Comparison of ENCODE assay signal across 7 mouse cellular contexts in genomic region chr11:102432896-102433295, GRCm38 (mm10). TPM values are rescaled to one million over a fixed set of nuclear protein-coding genes. Genes with fewer than 3 reads are reported as not detected.
DNase-seq lines count a peak whose midpoint lies in the region; ATAC-seq and TF ChIP-seq lines count a peak whose summit lies in the region.

No protein-coding gene starts in this region.

- TF ChIP-seq CTCF in liver, adult 2 months (IDR thresholded peaks at IDR 0.05; ENCODE audit: low read depth, low read length): no peak
- no peak for TF ChIP-seq CTCF in bone marrow macrophage, adult 2 months (IDR thresholded peaks at IDR 0.05; ENCODE audit: low read depth, low read length)

- ATAC-seq in liver, embryonic 15.5 days (ENCODE audit: insufficient read depth): no peak
- ATAC-seq in forebrain, embryonic 14.5 days: no peak

- H3K27ac ChIP-seq in liver, adult 2 months (replicated peaks; ENCODE audit: insufficient read depth, low read depth, low read length): peak overlapping the region; percentile 83
- peak overlapping the region; percentile 94 for H3K27ac ChIP-seq in bone marrow macrophage, adult 2 months (ENCODE audit: insufficient read depth, low read depth, low read length)
- H3K27ac ChIP-seq in liver, embryonic 15.5 days (replicated peaks): 0 out of 2 replicates have a peak overlapping the region, but pooled peaks have one; percentile 34
- no peak overlapping the region for H3K27ac ChIP-seq in forebrain, embryonic 14.5 days (ENCODE audit: low read depth, low read length)

- H3K9me3 ChIP-seq in liver, embryonic 15.5 days (replicated peaks): no peaks in the 10 kb centered on the region
- H3K9me3 ChIP-seq in forebrain, embryonic 14.5 days (replicated peaks; ENCODE audit: control insufficient read depth, low read length): no peaks in the 10 kb centered on the region

- peak overlapping the region; percentile 39 for H3K9ac ChIP-seq in liver, adult 2 months (ENCODE audit: low read depth, low read length)
- H3K9ac ChIP-seq in liver, embryonic 15.5 days: no peak overlapping the region
- H3K9ac ChIP-seq in forebrain, embryonic 14.5 days (ENCODE audit: low read length): no peak overlapping the region

- peaks cover 11% of the 10 kb centered on the region; the same call in 1 of the 2 replicates for H3K36me3 ChIP-seq in liver, adult 2 months (ENCODE audit: control insufficient read depth, insufficient read depth, low read length)
- peaks cover 15% of the 10 kb centered on the region for H3K36me3 ChIP-seq in liver, embryonic 15.5 days (replicated peaks)
- peaks cover 44% of the 10 kb centered on the region for H3K36me3 ChIP-seq in forebrain, embryonic 14.5 days (ENCODE audit: control insufficient read depth, insufficient read depth, low read length)

- peak overlapping the region; percentile 45 for H3K4me2 ChIP-seq in liver, embryonic 15.5 days
- no peak overlapping the region for H3K4me2 ChIP-seq in forebrain, embryonic 14.5 days (ENCODE audit: low read length)

- no peaks in the 10 kb centered on the region; the same call in 1 of the 2 replicates for H3K79me2 ChIP-seq in liver, adult 2 months (ENCODE audit: control insufficient read depth, insufficient read depth, low read length)

- peaks cover 18% of the 10 kb centered on the region for H3K4me1 ChIP-seq in liver, adult 2 months (ENCODE audit: control insufficient read depth, insufficient read depth, low read length)
- peaks cover 3% of the 10 kb centered on the region for H3K4me1 ChIP-seq in bone marrow macrophage, adult 2 months (ENCODE audit: control insufficient read depth, insufficient read depth, low read length)
- peaks cover 48% of the 10 kb centered on the region for H3K4me1 ChIP-seq in liver, embryonic 15.5 days (replicated peaks)
- peaks cover 13% of the 10 kb centered on the region for H3K4me1 ChIP-seq in forebrain, embryonic 14.5 days (ENCODE audit: control insufficient read depth, insufficient read depth, low read length)

- peak; percentile 99 for DNase-seq in liver, adult 2 months (ENCODE audit: extremely low read depth, low read depth, low spot score)
- no peak for DNase-seq in liver
- peak; percentile 70 for DNase-seq in gastrocnemius, postnatal 10 days
- no peak for DNase-seq in thymus, postnatal 10 days (ENCODE audit: low spot score in 2 of 2)
- DNase-seq in forebrain, embryonic 14.5 days (ENCODE audit: low spot score): no peak

- no peak overlapping the region for H3K4me3 ChIP-seq in liver, adult 2 months (ENCODE audit: insufficient read depth, low read depth, low read length)
- peak overlapping the region; percentile 71 for H3K4me3 ChIP-seq in bone marrow macrophage, adult 2 months (ENCODE audit: insufficient read depth, low read length)
- peak overlapping the region; percentile 37; the same call in 1 of the 2 replicates for H3K4me3 ChIP-seq in liver, embryonic 15.5 days (replicated peaks)
- H3K4me3 ChIP-seq in forebrain, embryonic 14.5 days (ENCODE audit: low read depth, low read length): no peak overlapping the region

- TF ChIP-seq POLR2A in liver, adult 2 months (IDR thresholded peaks at IDR 0.05; ENCODE audit: extremely low read depth, insufficient read depth, low read length): no peak
- no peak for TF ChIP-seq POLR2A in bone marrow macrophage, adult 2 months (IDR thresholded peaks at IDR 0.05; ENCODE audit: borderline replicate concordance, low read depth, low read length)

- H3K27me3 ChIP-seq in liver, adult 2 months (ENCODE audit: control insufficient read depth, insufficient read depth, low read length): no peaks in the 10 kb centered on the region
- H3K27me3 ChIP-seq in liver, embryonic 15.5 days: peaks cover 55% of the 10 kb centered on the region
- H3K27me3 ChIP-seq in forebrain, embryonic 14.5 days (replicated peaks; ENCODE audit: control insufficient read depth, insufficient read depth, low read length): no peaks in the 10 kb centered on the region

- WGBS in liver, adult 2 months: 20% methylated on average over 6 of the region's 6 CpGs
- WGBS in liver, embryonic 15.5 days (ENCODE audit: insufficient replicate concordance): 78% methylated on average over 6 of the region's 6 CpGs
- 92% methylated on average over 6 of the region's 6 CpGs for WGBS in forebrain, embryonic 14.5 days

RNA-seq across cellular contexts. Expression of gene Grn, which starts 2.8 kb away (rescaled TPM):
- total RNA-seq in liver, adult 2 months (2014; rRNA removed): 53.7 and 88.7 TPM in 2 replicates
- polyA plus RNA-seq in liver, adult 2 months (2012; rRNA removed): 155 and 176 TPM in 2 replicates
- 1,924 and 2,101 TPM in 2 replicates for polyA plus RNA-seq in bone marrow macrophage, adult 2 months (2012; ENCODE audit: insufficient read depth, insufficient read length, missing spikeins)
- total RNA-seq in gastrocnemius, postnatal 10 days (2021): 10 to 100 TPM; 81.6 to 93.6 TPM
- 94.8 and 121 TPM in 2 replicates for polyA plus RNA-seq in liver, embryonic 15.5 days (2015; fragmentation: Nextera tagmentation; extraction: Ambion mirVana)
- polyA plus RNA-seq in forebrain, embryonic 14.5 days (2014; fragmentation: Nextera tagmentation; extraction: Ambion mirVana): 28.6 and 38.8 TPM in 2 replicates

RNA-seq across cellular contexts. Expression of gene Fam171a2, which starts 14.6 kb away (rescaled TPM):
- 0.81 and 1.0 TPM in 2 replicates for total RNA-seq in liver, adult 2 months (2014; rRNA removed)
- 1.4 and 1.8 TPM in 2 replicates for polyA plus RNA-seq in liver, adult 2 months (2012; rRNA removed)
- polyA plus RNA-seq in bone marrow macrophage, adult 2 months (2012; ENCODE audit: insufficient read depth, insufficient read length, missing spikeins): not detected in 2 replicates
- total RNA-seq in gastrocnemius, postnatal 10 days (2021): 10 to 100 TPM; 11.7 to 12.3 TPM
- 0.28 and 0.61 TPM in 2 replicates for polyA plus RNA-seq in liver, embryonic 15.5 days (2015; fragmentation: Nextera tagmentation; extraction: Ambion mirVana)
- 26.0 and 27.8 TPM in 2 replicates for polyA plus RNA-seq in forebrain, embryonic 14.5 days (2014; fragmentation: Nextera tagmentation; extraction: Ambion mirVana)

RNA-seq across cellular contexts. Expression of gene Slc25a39, which starts 25.1 kb away (rescaled TPM):
- 181 and 243 TPM in 2 replicates for total RNA-seq in liver, adult 2 months (2014; rRNA removed)
- polyA plus RNA-seq in liver, adult 2 months (2012; rRNA removed): 1,099 and 1,182 TPM in 2 replicates
- polyA plus RNA-seq in bone marrow macrophage, adult 2 months (2012; ENCODE audit: insufficient read depth, insufficient read length, missing spikeins): 133 and 173 TPM in 2 replicates
- 10 to 100 TPM; 51.7 to 53.5 TPM for total RNA-seq in gastrocnemius, postnatal 10 days (2021)
- 451 and 525 TPM in 2 replicates for polyA plus RNA-seq in liver, embryonic 15.5 days (2015; fragmentation: Nextera tagmentation; extraction: Ambion mirVana)
- polyA plus RNA-seq in forebrain, embryonic 14.5 days (2014; fragmentation: Nextera tagmentation; extraction: Ambion mirVana): 145 and 149 TPM in 2 replicates

RNA-seq across cellular contexts. Expression of gene Itga2b, which starts 37.0 kb away (rescaled TPM):
- 1.6 and 2.5 TPM in 2 replicates for total RNA-seq in liver, adult 2 months (2014; rRNA removed)
- polyA plus RNA-seq in liver, adult 2 months (2012; rRNA removed): 4.3 and 7.1 TPM in 2 replicates
- 2.3 and 2.5 TPM in 2 replicates for polyA plus RNA-seq in bone marrow macrophage, adult 2 months (2012; ENCODE audit: insufficient read depth, insufficient read length, missing spikeins)
- 1 to 10 TPM; 1.9 to 3.7 TPM for total RNA-seq in gastrocnemius, postnatal 10 days (2021)
- 26.9 and 35.1 TPM in 2 replicates for polyA plus RNA-seq in liver, embryonic 15.5 days (2015; fragmentation: Nextera tagmentation; extraction: Ambion mirVana)
- polyA plus RNA-seq in forebrain, embryonic 14.5 days (2014; fragmentation: Nextera tagmentation; extraction: Ambion mirVana): 4.3 and 5.3 TPM in 2 replicates

RNA-seq across cellular contexts. Expression of gene Rundc3a, which starts 39.7 kb away (rescaled TPM):
- 1.0 and 2.5 TPM in 2 replicates for total RNA-seq in liver, adult 2 months (2014; rRNA removed)
- 1.2 and 2.1 TPM in 2 replicates for polyA plus RNA-seq in liver, adult 2 months (2012; rRNA removed)
- polyA plus RNA-seq in bone marrow macrophage, adult 2 months (2012; ENCODE audit: insufficient read depth, insufficient read length, missing spikeins): not detected in 2 replicates
- total RNA-seq in gastrocnemius, postnatal 10 days (2021): 1 to 10 TPM in 1 of 2 experiments, under 1 TPM in 1; 0.87 to 1.9 TPM
- polyA plus RNA-seq in liver, embryonic 15.5 days (2015; fragmentation: Nextera tagmentation; extraction: Ambion mirVana): 2.2 and 2.4 TPM in 2 replicates
- 115 and 125 TPM in 2 replicates for polyA plus RNA-seq in forebrain, embryonic 14.5 days (2014; fragmentation: Nextera tagmentation; extraction: Ambion mirVana)

Comparison
In these comparisons a context has a peak if more than half of its experiments do, and no peak if none do; other contexts are left out.
1. DNase-seq: peak in liver, adult 2 months (single experiment) and gastrocnemius, postnatal 10 days (single experiment); none in liver (single experiment), thymus, postnatal 10 days (0 of 2) and forebrain, embryonic 14.5 days (single experiment).
2. H3K4me3 ChIP-seq: peak in bone marrow macrophage, adult 2 months (single experiment) and liver, embryonic 15.5 days (single experiment); none in liver, adult 2 months (single experiment) and forebrain, embryonic 14.5 days (single experiment).
3. RNA of gene Grn, which starts 2.8 kb away (polyA plus RNA-seq): 1,924 to 2,101 TPM in bone marrow macrophage, adult 2 months; 155 to 176 TPM in liver, adult 2 months, 94.8 to 121 TPM in liver, embryonic 15.5 days and 28.6 to 38.8 TPM in forebrain, embryonic 14.5 days; every median in the first group is over 10 times any median in the second.